Mouse (Mus musculus) embryonic stem cell, embryonic (primary cell): ENCODE measurements around the gene Diras1.

Experiments used
- CTCF ChIA-PET, 4 experiments: fragments of 300-600 bp in 2 of 4; fragments of 350-600 bp in 2 of 4; sonication (Branson Sonifier 250); formaldehyde crosslinking; loops; one replicate each; lab custom pipeline; 2022; ENCODE audit warnings: inconsistent platforms in 2 of 4; lab: Charles Lee
- POLR2A ChIA-PET, 4 experiments: fragments of 300-600 bp in 2 of 4; fragments of 350-600 bp in 2 of 4; sonication (Branson Sonifier 250); formaldehyde crosslinking; loops; one replicate each; lab custom pipeline; 2022; ENCODE audit warnings: antibody characterized with exemption in 4 of 4, inconsistent platforms in 1 of 4; lab: Charles Lee

Diras1 gene

DNA sequence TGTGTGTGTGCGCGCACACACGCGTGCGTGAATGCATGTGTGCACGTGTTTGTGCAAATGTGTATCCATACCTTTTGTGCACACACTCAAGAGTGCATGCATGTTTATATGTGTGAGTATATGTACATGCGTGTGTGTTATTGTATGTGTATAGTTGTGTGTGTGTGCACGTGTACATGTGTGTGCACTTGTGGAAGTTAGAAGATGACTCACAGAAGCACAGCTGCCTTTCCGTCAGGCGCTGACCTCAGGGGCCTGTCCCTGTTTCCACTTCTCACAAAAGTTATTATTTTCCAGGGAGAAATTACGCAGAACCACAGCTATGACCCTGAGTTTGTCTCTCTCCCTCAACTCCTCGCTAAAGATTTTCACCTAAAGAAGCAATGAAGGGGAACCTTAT lies 41.2 kb downstream of the Diras1 start:
- ChIA-PET CTCF (interaction anchor here (0.9 to 2.9 kb wide), 8 partner anchors 11 to 55 kb away, joined by 3 to 8 read pairs (median 4); no protein-coding TSS in a partner anchor), POLR2A (interaction anchor here in 3 of 4 experiments (0.9 to 5.0 kb wide), 19 partner anchors 10 to 67 kb away, joined by 3 to 124 read pairs (median 5); partner anchors contain the start of gene Gadd45b (in 3 of the 3))

GRCm38 (mm10) chr10:80982381-80982780 lies 43.1 kb downstream of the Diras1 start:
- ChIA-PET POLR2A (interaction anchor here in 3 of 4 experiments (0.6 to 5.0 kb wide), 11 partner anchors 11 to 53 kb away, joined by 3 to 124 read pairs (median 7); partner anchors contain the start of gene Gadd45b (in 3 of the 3)), CTCF (interaction anchor here (0.5 to 1.7 kb wide), 9 partner anchors 9 to 101 kb away, joined by 3 to 8 read pairs (median 3); partner anchors contain the start of gene Gadd45b (in 1 of the 4))

DNA sequence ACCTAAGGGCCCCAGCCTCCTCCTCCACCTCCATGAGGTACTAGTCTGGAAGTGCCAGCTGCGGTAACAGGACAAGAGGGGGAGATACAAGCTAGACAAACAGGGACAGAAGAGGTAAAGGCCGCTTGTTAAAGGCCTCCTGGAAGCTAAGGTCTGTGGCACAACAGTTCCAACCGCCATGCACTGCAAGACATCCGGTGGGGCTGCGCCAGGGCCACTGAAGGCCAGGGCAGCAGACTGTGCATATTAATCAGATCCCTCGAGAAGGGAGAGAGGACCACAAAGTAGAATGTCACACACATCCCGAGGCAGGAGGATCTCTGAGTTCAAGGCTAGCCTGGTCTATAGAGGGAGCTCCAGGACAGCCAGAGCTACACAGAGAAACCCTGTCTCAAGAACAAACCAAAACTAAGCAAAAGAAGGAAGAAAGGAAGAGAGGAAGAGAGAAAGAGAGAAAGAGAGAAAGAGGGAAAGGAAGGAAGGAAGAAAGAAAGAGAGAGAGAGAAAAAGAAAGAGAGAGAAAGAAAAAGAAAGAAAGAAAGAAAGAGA lies 43.8 kb downstream of the Diras1 start:
- POLR2A ChIA-PET, result interaction anchor here in 3 of 4 experiments (0.6 to 2.6 kb wide), 6 partner anchors 20 to 52 kb away, joined by 3 to 13 read pairs (median 6); partner anchors contain the start of gene Gadd45b (in 3 of the 3)
- CTCF ChIA-PET, result interaction anchor here in 2 of 4 experiments (0.6 to 1.3 kb wide), 5 partner anchors 9 to 212 kb away, joined by 3 to 5 read pairs (median 3); no protein-coding TSS in a partner anchor

DNA sequence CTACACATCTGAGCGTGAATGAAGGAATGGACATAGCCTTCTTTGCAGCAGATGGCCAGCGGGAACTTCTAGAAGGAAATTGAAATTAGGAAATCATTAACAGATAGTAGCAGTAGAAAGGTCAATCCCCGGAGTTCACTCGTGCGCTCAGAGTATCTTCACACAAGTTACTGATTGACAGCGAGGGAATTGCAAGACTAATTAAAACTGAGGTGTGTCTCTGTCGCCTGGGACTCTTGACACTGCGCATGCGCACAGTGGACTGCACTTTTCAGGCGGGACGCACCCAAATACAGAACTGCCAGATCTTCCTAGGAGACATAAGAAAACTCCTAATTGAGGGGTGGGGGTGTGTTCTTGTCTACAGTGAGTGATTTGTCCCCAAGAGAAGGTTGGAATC lies 50.0 kb downstream of the Diras1 start:
- ChIA-PET POLR2A (interaction anchor here in 3 of 4 experiments (0.7 to 23.4 kb wide), 4 partner anchors 20 to 61 kb away, joined by 3 to 1047 read pairs (median 136); partner anchors contain the start of gene Gadd45b (in 2 of the 3)), CTCF (no interaction called here)

GRCm38 (mm10) chr10:80973722-80974121 lies 51.7 kb downstream of the Diras1 start:
- ChIA-PET POLR2A (interaction anchor here in 3 of 4 experiments (0.9 to 23.4 kb wide), 12 partner anchors 10 to 271 kb away, joined by 3 to 1047 read pairs (median 4); partner anchors contain the start of gene Gadd45b (in 3 of the 3)), CTCF (interaction anchor here in 1 of 4 experiments (1.1 kb wide), 1 partner anchor 17 kb away, joined by 4 read pairs; no protein-coding TSS in a partner anchor)

- ChIA-PET POLR2A (interaction anchor here in 3 of 4 experiments (0.6 to 23.4 kb wide), 15 partner anchors 8 to 179 kb away, joined by 3 to 1047 read pairs (median 5); partner anchors contain the start of gene Gadd45b (in 3 of the 3)), CTCF (interaction anchor here in 2 of 4 experiments (0.7 to 3.4 kb wide), 8 partner anchors 11 to 91 kb away, joined by 3 to 11 read pairs (median 4); partner anchors contain the start of gene Gadd45b (in 2 of the 2))
Measured at GRCm38 (mm10) chr10:80972071-80972987, 53.1 kb downstream of the Diras1 start.

GRCm38 (mm10) chr10:80971533-80971932 lies 53.9 kb downstream of the Diras1 start:
- ChIA-PET CTCF (interaction anchor here in 3 of 4 experiments (0.6 to 6.6 kb wide), 11 partner anchors 10 to 223 kb away, joined by 3 to 42 read pairs (median 4); partner anchors contain the start of gene Gadd45b (in 2 of the 3)), POLR2A (interaction anchor here in 3 of 4 experiments (0.6 to 23.4 kb wide), 19 partner anchors 10 to 138 kb away, joined by 3 to 1047 read pairs (median 5); partner anchors contain the start of gene Gadd45b (in 3 of the 3))

GRCm38 (mm10) chr10:80970159-80970558 lies 55.3 kb downstream of the Diras1 start:
- ChIA-PET CTCF (interaction anchor here in 2 of 4 experiments (1.2 to 6.6 kb wide), 7 partner anchors 9 to 89 kb away, joined by 3 to 42 read pairs (median 9); partner anchors contain the start of gene Gadd45b (in 2 of the 2)), POLR2A (interaction anchor here (0.7 to 23.4 kb wide), 17 partner anchors 9 to 115 kb away, joined by 3 to 1047 read pairs (median 9); partner anchors contain the start of genes Gadd45b (in 3 of the 4), Lsm7 (in 1 of the 4) and Sppl2b (in 1 of the 4))
